Mouse (Mus musculus): ENCODE measurements at regions not wholly inside any gene's neighbourhood (a gene's known extent, or its start where the extent isn't known, plus 50 kb on each side); places are given as distances from the start of the nearest gene placed in this dataset.
A peak's percentile ranks its signal among the peaks of the same experiment; 100 is the strongest.

DNA sequence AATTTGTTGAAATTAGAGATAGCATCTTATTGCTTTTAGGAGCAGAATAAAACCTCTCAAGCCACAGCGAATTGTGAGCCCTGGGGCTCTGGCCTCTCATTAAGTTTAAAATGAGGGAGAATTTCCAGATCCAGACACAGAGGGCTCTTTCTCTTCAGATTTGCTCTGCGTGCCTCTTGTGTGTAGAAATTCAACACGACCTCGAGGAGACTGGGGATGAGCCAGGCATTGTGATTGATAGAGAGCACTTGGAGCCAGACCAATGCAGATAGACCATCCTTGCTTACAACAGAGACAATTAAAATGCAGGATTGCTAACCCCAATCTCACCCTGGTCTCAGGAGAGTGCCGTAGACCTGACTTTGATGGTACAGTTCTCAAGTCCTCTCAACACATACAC lies 121.9 kb upstream of the Gas1 start:
- DNase-seq (ENCODE audit: low read depth, low spot score), result no peak

- DNase-seq (ENCODE audit: low read depth, low spot score), result no peak
Measured at GRCm38 (mm10) chr13:60303561-60303960, 126.4 kb upstream of the Gas1 start.

GRCm38 (mm10) chr13:60305028-60305810 lies 128.1 kb upstream of the Gas1 start:
- DNase-seq (ENCODE audit: low read depth, low spot score), result no peak

GRCm38 (mm10) chr13:60308062-60308801 lies 131.1 kb upstream of the Gas1 start:
- DNase-seq (ENCODE audit: low read depth, low spot score), result peak; percentile 69

DNA sequence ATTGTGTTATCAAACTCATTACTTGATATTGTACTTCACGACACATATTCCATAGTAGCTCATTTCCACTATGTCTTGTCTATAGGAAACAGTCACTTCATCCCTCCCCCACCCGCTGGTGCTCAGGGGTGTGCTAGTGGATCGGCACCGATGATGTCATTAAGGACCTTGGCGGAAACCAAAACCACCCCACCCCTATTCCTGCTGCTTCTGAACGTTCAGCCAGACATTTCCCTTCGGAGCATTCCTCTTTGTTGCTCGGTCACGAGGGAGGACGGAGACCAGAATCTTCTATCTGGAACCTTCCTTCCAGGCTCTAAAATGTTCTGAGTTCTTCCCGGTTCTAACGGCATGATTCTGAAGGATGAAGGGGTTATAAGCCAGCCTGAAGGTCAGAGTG lies 132.3 kb upstream of the Gas1 start:
- DNase-seq (ENCODE audit: low read depth, low spot score), result no peak

DNA sequence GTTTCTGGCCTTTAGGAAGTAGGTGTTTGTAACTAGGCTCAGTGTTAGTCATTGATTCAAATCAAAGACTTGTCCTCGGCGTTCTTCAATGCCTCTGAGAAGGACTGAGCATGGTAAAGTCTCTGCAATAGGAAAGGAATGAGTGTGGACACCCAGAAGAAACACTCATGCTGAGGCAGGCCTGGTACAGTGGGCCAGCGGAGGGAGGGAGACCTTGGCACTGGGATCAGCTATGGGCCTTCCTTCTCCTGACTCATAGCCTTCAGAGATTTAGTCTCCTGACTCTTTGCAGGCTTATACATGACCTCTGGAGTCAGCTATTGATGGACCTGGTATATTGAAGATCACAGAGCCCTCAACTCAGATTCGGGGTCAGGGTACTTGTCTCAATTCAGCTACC lies 132.8 kb upstream of the Gas1 start:
- no peak for DNase-seq (ENCODE audit: low read depth, low spot score)

DNA sequence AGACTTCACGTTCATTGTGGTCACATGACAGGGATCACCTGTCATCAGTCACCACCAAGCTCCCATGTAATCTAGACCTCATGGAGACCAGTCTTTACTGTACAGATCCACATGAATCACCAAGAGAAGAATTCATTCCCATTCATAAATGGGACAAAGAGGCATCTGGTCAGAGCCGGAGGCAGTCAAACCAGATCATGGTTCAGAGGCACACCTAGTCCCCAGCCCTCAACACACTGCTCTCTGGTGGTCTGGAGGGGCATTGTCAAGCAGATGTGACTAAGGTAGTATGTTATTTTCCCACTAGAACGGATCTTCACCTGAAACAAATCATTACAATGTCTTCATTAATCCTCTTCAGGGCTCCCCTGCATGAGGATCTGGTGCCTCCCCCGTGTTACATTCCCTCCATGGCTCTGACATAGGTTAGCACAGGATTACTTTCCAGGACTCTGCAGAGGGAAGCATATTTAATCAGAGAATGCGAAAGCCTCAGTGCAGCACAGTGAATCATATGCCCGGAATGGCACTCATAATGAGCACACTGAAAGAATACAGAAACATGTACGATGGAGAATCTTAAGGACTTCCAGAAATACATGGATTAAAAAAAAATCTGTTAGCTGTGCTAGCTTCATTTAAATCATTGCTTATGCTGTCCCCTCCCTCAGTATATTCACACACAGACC lies 135.4 kb upstream of the Gas1 start:
- no peak for DNase-seq (ENCODE audit: low read depth, low spot score)

DNA sequence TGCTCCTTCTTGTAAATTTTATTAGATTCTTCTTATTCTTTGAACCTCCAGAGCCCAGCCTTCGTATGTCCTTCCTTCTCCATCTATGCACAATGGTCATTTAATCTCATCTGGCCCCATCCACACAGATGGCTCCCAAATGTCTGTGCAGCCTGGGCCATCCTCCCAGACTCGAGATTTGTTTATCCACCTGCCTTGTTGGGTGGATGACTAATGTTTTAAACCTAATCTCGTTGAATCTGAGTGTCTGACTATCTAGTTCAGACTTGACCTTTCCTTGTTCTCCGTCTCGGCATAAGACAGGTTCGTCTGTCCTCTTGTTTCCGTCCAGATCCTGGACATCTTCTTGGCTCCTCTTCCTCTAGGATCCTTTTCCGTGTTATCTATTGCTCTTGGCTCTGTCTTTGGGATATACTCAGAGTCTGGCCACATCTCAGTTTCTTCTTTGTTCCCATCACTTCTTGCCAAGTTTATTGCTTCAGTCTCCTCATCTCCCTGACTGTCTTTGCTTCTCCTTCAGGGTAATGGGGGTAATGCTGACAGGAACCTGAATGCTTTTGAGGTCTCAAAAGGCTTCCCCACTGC lies 141.4 kb upstream of the Gas1 start:
- no peak for DNase-seq (ENCODE audit: low read depth, low spot score)

DNA sequence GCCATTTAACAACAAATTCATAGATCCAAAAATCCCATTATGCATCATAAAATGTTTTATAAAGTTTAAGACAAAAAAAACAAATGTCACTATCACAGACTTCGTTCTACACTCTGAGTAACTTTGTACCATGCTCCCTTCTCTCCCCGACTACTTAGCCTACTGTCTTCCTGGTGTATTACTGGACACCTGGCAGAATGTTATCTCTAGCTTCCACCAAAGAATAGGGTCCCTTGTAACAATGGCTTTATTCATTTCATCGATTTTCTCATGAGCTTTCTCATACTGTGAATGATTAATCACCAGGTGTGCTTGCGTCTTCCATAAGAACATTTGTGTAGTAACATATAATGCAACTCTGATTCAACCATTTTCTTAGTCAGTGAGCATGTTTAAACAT lies 142.1 kb upstream of the Gas1 start:
- no peak for DNase-seq (ENCODE audit: low read depth, low spot score)

DNA sequence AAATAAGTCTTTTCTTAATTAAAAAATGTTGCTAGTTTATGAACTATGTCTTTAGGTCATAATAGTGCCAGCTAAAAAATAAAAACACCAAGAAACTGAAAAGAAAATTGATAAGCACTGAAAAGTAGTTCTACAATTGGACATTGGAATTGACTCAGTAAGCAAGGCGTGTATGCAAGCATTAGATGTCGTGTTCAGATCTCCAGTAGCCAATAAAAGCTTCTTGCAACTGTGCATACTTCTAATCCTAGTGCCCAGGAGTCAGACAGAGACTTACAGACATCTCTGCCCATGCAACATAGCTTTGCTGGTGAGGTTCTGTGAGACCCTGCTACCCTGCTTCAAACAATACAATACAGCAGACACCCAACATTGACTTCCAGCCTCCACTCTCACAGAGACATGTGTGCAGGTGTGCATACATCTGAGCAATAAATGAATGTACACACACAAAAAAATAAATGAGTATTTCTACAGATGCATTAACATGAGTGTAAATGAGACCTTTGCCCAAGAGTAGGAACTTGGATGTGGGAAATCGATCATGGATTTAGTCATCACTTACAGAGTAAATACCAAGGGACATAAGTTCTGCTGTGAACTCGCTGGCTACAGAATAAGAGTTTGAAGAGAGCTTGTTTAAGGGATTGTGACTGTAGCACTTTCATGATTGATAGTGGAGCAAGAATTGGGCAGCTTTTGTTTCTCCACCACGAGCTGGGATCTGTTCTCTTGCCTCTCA lies 142.9 kb upstream of the Gas1 start:
- no peak for DNase-seq (ENCODE audit: low read depth, low spot score)

DNA sequence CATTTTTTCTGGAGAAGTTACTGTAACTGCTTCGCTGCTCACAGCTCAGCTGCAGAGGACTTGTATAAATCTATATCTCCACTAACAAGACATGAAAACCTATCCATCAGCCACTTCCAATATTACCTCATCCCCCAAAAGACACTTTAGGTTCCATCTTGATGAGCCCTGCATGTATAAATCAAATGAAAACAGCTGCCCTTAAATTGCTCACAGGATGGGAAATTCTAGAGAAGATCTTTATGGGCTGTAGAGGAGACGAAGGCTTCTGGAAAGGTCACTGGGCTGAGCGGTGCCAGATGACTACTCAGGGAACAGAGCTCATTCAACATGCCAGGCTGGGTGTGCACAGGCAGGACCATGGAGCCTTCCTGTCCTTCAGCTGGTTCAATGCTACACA lies 145.4 kb upstream of the Gas1 start:
- peak; percentile 23 for DNase-seq (ENCODE audit: low read depth, low spot score)

GRCm38 (mm10) chr13:60330475-60331258 lies 153.5 kb upstream of the Gas1 start:
- DNase-seq (ENCODE audit: low read depth, low spot score), result peak; percentile 62

DNA sequence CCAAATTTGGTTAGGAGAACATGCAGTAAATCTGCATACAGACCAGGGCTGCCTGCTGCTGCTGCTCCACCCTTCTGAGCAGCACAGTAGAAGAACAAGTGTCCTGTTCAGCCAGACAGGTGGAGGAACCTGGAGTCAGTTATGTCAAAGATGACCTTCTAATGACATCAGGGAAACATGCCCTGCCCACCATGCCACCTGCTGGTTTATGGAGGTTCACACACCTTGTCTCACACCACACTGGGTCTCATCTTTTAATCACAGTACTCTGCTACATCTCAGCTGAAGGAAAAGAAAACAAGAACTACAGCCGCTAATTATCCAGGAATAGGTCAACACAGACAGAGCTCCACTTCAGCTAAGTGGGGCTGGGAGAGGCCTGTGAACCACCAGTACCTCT lies 159.0 kb upstream of the Gas1 start:
- DNase-seq (ENCODE audit: low read depth, low spot score), result no peak

GRCm38 (mm10) chr13:60337383-60337782 lies 160.2 kb upstream of the Gas1 start:
- DNase-seq (ENCODE audit: low read depth, low spot score), result peak; percentile 70

DNA sequence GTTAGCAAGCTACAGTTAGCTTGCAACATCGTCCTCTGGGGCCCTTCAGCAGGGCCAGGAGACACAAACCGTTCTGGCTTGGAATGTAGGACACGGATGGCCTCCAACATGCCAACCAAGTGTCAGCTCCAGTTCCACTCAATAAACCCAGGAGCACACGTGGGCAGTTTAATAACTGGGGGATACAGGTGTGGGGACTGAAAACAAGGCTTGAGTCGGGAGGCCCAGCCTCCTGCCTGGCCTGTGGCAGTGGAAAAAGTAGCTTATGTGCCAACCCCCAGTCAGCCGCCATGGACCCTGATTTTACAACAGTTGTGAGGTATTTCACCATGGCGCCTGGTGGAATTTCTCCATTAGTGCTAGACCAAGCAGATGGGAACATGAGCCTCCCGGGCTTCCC lies 160.9 kb upstream of the Gas1 start:
- DNase-seq (ENCODE audit: low read depth, low spot score), result no peak

- DNase-seq (ENCODE audit: low read depth, low spot score), result no peak
Measured at GRCm38 (mm10) chr13:60340068-60340467, 162.9 kb upstream of the Gas1 start.

DNA sequence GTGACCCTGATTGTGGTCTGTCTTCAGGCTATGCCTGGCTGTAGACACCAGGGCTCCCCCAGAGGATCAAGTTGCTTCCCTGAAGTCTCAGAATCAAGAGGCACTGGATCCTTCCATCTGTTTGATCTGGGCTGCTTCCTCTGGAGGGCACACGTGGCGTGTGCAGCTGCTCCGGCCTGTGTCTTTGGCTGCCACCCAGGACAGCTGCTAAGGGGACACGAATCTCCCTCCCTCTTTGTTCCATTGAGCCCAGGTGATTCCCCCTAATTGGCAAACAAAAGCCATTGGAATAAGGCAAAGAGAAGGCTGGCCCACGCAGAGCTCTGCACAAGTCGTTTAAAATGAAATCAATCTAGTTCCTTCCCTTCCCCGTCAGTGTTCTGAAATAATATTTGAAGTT lies 170.7 kb upstream of the Gas1 start:
- DNase-seq (ENCODE audit: low read depth, low spot score), result peak; percentile 44

DNA sequence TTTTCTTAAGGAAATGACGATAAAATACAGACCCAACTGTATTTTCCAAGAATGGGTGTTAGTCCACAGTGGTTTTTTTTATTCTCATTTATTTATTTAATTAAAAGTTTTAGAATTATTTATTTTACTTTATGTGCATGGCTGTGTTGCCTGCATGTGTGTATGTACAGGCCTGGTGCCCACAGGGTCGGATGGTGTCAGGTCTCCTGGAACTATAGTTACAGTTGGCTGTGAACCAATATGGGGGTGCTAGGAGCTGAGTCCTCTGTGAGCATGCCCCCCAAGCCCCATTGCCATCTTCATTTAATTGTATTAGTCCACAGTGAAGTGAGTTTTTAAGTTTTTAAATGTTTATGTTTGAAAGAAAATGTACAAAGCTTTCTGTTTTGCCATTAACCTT lies 171.3 kb upstream of the Gas1 start:
- no peak for DNase-seq (ENCODE audit: low read depth, low spot score)

- DNase-seq (ENCODE audit: low read depth, low spot score), result no peak
Measured at GRCm38 (mm10) chr13:60355707-60356490, 178.7 kb upstream of the Gas1 start.
